Mouse (Mus musculus) erythroblast, adult 5-6 weeks (primary cell): ENCODE data around the gene Esyt3. TPM values are rescaled to one million over a fixed set of nuclear protein-coding genes. Genes with fewer than 3 reads are reported as not detected.

Experiments used
- total RNA-seq, 2 experiments: library from RNA; stranded (forward) in 1 of 2; stranded (reverse) in 1 of 2; fragments of 150-400 nt in 1 of 2; fragments of 200-764, 138-1000 nt in 1 of 2; gene quantifications; 2 replicates each; pipeline versions ENCODE4 v1.2.3 to v1.2.4; 2015 to 2017; ENCODE audit warnings: low replicate concordance in 2 of 2

Esyt3 gene
- total RNA-seq, 2 experiments from 2014 or later: not detected

Other genes starting within 250 kb of the Esyt3 start
- gene Pik3cb, start 217.9 kb downstream of the Esyt3 start, total RNA-seq (2015; ENCODE audit: low replicate concordance): 7.5 and 9.2 TPM in 2 replicates
- gene Pik3cb, start 217.9 kb downstream of the Esyt3 start, total RNA-seq (2017; ENCODE audit: low replicate concordance): 4.7 and 4.9 TPM in 2 replicates
- gene Faiml, start 121.3 kb downstream of the Esyt3 start, total RNA-seq (2015; ENCODE audit: low replicate concordance): not detected in 2 replicates
- not detected in 2 replicates for gene Faiml, start 121.3 kb downstream of the Esyt3 start, total RNA-seq (2017; ENCODE audit: low replicate concordance)
- 36.4 and 37.3 TPM in 2 replicates for gene Cep70, start 115.2 kb downstream of the Esyt3 start, total RNA-seq (2015; ENCODE audit: low replicate concordance)
- 27.1 and 57.4 TPM in 2 replicates for gene Cep70, start 115.2 kb downstream of the Esyt3 start, total RNA-seq (2017; ENCODE audit: low replicate concordance)
- 4.4 TPM in 1 of 2 replicates, not detected in the other for gene Mras, start 78.8 kb upstream of the Esyt3 start, total RNA-seq (2015; ENCODE audit: low replicate concordance)
- gene Mras, start 78.8 kb upstream of the Esyt3 start, total RNA-seq (2017; ENCODE audit: low replicate concordance): 1.3 and 2.7 TPM in 2 replicates
- not detected in 2 replicates for gene Nme9, start 92.9 kb upstream of the Esyt3 start, total RNA-seq (2015; ENCODE audit: low replicate concordance)
- gene Nme9, start 92.9 kb upstream of the Esyt3 start, total RNA-seq (2017; ENCODE audit: low replicate concordance): not detected in 2 replicates
- gene Armc8, start 210.3 kb upstream of the Esyt3 start, total RNA-seq (2015; ENCODE audit: low replicate concordance): 17.6 and 34.0 TPM in 2 replicates
- gene Armc8, start 210.3 kb upstream of the Esyt3 start, total RNA-seq (2017; ENCODE audit: low replicate concordance): 14.4 and 19.3 TPM in 2 replicates
- 2.5 and 6.9 TPM in 2 replicates for gene Dbr1, start 217.2 kb upstream of the Esyt3 start, total RNA-seq (2015; ENCODE audit: low replicate concordance)
- gene Dbr1, start 217.2 kb upstream of the Esyt3 start, total RNA-seq (2017; ENCODE audit: low replicate concordance): 11.2 and 14.5 TPM in 2 replicates